Mouse (Mus musculus) testis, adult 2 months (tissue): ENCODE measurements around the gene Slc22a16. TPM values are rescaled to one million over a fixed set of nuclear protein-coding genes. Genes with fewer than 3 reads are reported as not detected.
"Not testable (repeated sequence)": the region's sequence is repeated elsewhere in the genome, so short reads cannot be mapped to it uniquely, and the experiment has no call there.

Experiments used
- H3K27ac ChIP-seq: fragments of 200-500 bp; 2 replicates; pipeline ENCODE4 v1.5.1; 2012; ENCODE audit warnings: low read depth, low read length; ENCODE audit not compliant: control insufficient read depth, insufficient read depth
- H3K27me3 ChIP-seq: fragments of 200-500 bp; 2 replicates; pipeline ENCODE4 v1.6.1; 2012; ENCODE audit warnings: mild to moderate bottlenecking, low read length, moderate library complexity; ENCODE audit not compliant: control insufficient read depth, insufficient read depth
- H3K36me3 ChIP-seq: fragments of 200-500 bp; 2 replicates; pipeline ENCODE4 v1.6.1; 2012; ENCODE audit warnings: mild to moderate bottlenecking, low read length; ENCODE audit not compliant: control insufficient read depth, insufficient read depth
- H3K4me1 ChIP-seq: fragments of 200-500 bp; 2 replicates; pipeline ENCODE4 v1.6.1; 2012; ENCODE audit warnings: low read length; ENCODE audit not compliant: control insufficient read depth, insufficient read depth
- H3K4me3 ChIP-seq: fragments of 200-500 bp; 2 replicates; pipeline ENCODE4 v1.5.1; 2012; ENCODE audit warnings: low read depth, mild to moderate bottlenecking, low read length, moderate library complexity, mixed read lengths; ENCODE audit not compliant: control insufficient read depth
- CTCF ChIP-seq: fragments of 200-500 bp; IDR thresholded peaks from 2 replicates; pipeline ENCODE4 v1.5.1; 2012; ENCODE audit warnings: low read depth, mild to moderate bottlenecking, inconsistent platforms, low read length, moderate library complexity; ENCODE audit not compliant: control insufficient read depth, insufficient read depth, insufficient replicate concordance
- POLR2A ChIP-seq: fragments of 200-500 bp; IDR thresholded peaks from 2 replicates; pipeline ENCODE4 v1.6.1; 2012; ENCODE audit warnings: low read depth, mild to moderate bottlenecking, inconsistent platforms, low read length, moderate library complexity; ENCODE audit not compliant: control insufficient read depth
- polyA plus RNA-seq: library from polyadenylated mRNA; depleted of rRNA; stranded (reverse); fragments of >200 nt; gene quantifications from 2 replicates; pipeline ENCODE4 v1.2.3, GENCODE M21; 2012

Gene Slc22a16
- polyA plus RNA-seq, 1 experiment = 172 TPM

- no peaks in the 10 kb centered on the region for H3K36me3 ChIP-seq
- no peaks in the 10 kb centered on the region for H3K27me3 ChIP-seq
- no peak overlapping the region for H3K4me3 ChIP-seq
- H3K4me1 ChIP-seq = peaks cover 3% of the 10 kb centered on the region
- no peak overlapping the region for H3K27ac ChIP-seq
- TF ChIP-seq POLR2A (no peak), CTCF (no peak)
These were observed 18.3 kb upstream of the Slc22a16 start for GRCm38 (mm10) chr10:40551801-40552200.

DNA sequence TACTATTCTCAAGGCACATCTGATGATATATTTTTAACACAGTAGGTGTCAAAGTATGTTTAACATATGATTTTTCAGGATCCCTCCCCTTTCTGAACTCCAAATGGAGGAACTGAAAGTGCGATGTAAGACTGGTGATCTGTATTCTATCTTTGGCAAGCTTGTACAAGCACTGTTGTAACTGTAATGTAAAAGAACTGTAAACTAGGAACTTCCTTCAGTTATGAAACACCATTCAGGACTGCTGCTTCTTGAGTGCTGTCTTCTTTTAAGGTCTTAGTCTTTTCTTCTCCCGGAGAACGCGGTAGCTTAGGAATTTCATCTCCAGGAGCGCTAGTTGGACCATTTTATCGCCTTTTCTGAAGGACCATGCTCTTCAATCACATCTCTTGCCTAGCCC is 4.4 kb upstream of the Slc22a16 start:
- not testable (repeated sequence) for H3K27me3 ChIP-seq, H3K4me3 ChIP-seq, H3K4me1 ChIP-seq, H3K36me3 ChIP-seq, H3K27ac ChIP-seq

DNA sequence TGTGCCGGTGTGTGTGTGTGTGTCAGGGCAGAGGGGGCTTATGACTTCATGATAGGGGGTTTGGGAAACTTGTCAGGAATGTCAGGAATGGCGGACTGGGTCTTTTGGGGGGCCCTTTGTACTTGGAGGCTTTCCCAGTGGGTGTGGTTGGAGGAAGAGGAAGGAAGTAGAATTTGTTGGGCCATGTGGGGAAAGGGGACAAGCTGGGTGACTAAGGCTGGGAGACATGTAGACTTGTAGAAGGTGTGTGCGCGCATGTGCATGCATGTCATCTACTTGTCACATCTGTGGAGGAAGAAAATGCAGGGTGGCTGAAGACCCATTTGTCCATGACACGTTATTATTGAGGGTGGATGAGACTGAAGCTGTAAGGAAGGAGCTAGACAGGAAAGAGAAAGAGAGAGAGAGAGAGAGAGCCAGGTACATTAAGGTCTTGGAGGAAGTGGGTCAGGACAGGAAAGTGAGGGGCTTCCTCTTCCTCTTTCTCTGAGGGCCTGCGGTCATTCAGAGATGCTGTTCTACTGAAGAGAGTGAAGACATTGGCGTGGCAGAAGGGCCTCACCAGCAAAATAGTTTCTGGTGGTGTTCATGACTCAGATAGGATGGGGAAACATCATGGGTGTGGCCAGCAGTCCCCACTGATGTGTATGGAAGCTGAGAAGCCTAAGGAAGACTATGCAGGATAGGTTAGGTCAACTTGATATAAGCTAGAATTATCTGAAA is 5.9 kb downstream of the Slc22a16 start:
- H3K27me3 ChIP-seq = no peaks in the 10 kb centered on the region
- TF ChIP-seq CTCF (no peak), POLR2A (no peak)
- no peaks in the 10 kb centered on the region for H3K4me1 ChIP-seq
- H3K36me3 ChIP-seq = no peaks in the 10 kb centered on the region
- no peak overlapping the region for H3K4me3 ChIP-seq
- H3K27ac ChIP-seq = no peak overlapping the region

DNA sequence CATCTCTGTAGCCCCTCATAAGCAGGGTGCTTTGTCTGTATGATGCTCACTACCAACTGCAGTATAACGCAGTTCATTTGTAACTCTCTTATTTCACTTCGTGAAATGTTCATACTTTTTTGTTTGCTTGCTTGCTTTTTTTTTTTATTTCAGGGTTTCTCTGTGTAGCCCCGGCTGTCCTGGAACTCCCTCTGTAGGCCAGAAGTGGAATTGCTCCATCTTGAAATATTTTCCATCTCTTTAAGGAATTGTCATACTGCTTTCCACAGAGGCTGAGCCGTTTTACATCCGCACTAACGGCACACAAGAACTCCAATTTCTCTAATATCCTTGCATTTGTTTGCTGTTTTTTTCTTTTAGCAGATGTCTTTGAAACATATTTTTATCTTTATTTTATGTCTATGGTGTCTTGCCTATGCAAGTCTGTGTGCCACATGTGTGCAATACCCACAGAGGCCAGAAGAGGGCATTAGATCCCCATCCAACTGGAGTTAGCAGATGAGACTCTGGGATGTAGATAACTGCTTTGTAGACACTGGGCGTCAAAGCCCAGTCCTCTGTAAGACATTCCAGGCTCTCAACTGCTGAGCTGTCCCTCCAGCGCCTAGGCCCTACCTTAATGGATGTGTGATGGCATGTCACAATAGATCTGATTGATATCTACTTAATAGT is 13.6 kb downstream of the Slc22a16 start:
- Histone ChIP-seq H3K27me3 (no peaks in the 10 kb centered on the region), H3K27ac (no peak overlapping the region), H3K4me3 (no peak overlapping the region), H3K36me3 (no peaks in the 10 kb centered on the region; the same call in 1 of the 2 replicates), H3K4me1 (no peaks in the 10 kb centered on the region)
- TF ChIP-seq CTCF (peak; percentile 28; the same call in 1 of the 2 replicates), POLR2A (no peak)

DNA sequence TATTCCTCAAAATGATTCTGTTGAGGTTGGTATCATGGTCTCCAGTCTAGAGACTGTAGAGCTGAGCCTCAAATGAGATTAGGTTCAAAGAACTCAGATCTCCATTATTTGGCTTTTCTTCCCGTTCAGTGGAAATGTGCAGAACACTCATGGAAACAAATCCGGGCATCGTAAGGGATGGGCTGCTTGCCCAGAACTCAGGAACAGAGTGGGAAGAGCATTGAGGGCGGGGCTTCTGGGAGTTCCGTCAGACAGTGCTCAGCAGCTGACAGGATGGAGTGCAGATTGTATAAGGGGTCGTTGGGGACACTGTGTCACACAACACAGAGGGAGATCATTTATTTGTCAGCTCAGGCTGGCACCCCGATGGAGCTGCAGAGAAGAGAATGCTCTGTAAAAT is 22.1 kb downstream of the Slc22a16 start:
- Histone ChIP-seq H3K4me3 (no peak overlapping the region), H3K27ac (no peak overlapping the region), H3K36me3 (no peaks in the 10 kb centered on the region), H3K4me1 (no peaks in the 10 kb centered on the region), H3K27me3 (no peaks in the 10 kb centered on the region)
- TF ChIP-seq POLR2A (no peak), CTCF (no peak)

GRCm38 (mm10) chr10:40597177-40597576 is 27.0 kb downstream of the Slc22a16 start:
- Histone ChIP-seq H3K4me3 (no peak overlapping the region), H3K27ac (no peak overlapping the region), H3K36me3 (no peaks in the 10 kb centered on the region), H3K4me1 (no peaks in the 10 kb centered on the region), H3K27me3 (no peaks in the 10 kb centered on the region)
- no peak for TF ChIP-seq POLR2A
- TF ChIP-seq CTCF = no peak

DNA sequence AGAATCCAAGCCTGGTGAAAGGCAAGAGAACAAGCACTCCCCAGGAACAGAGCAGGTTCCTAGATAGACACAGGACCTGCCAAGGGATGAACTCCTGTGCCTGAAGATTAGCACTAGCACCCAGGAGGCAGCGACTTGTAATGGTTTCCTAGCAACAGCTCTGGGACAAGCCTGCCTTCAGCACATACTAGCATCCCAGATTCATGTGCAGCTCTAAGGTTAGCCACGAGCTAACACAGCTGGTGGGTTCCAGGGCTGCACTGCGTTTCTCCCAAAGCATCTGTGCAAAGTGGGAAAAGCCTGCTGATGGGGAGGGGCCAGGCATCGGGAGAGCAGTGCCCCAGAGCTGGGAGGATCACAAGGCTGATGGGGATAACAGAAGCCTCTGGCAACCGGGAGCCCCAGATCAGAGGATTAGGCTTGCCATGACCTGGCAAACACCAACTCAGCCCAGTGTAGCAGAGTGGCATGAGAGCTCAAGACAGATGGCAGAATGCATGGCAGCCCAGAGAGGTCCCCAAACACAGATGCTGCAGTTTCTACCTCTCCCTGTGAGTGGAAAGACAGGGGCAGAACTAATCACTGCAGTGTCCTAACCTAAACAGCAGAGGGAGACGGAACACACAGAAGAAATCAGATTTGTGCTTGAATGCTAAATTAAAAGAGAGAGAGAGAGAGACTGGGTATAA is 34.7 kb downstream of the Slc22a16 start:
- Histone ChIP-seq H3K36me3 (no peaks in the 10 kb centered on the region), H3K4me1 (no peaks in the 10 kb centered on the region), H3K4me3 (no peak overlapping the region), H3K27ac (no peak overlapping the region), H3K27me3 (no peaks in the 10 kb centered on the region)
- TF ChIP-seq POLR2A (no peak), CTCF (no peak)

- H3K4me3 ChIP-seq = no peak overlapping the region
- H3K36me3 ChIP-seq = no peaks in the 10 kb centered on the region
- H3K4me1 ChIP-seq = no peaks in the 10 kb centered on the region
- no peaks in the 10 kb centered on the region for H3K27me3 ChIP-seq
- no peak overlapping the region for H3K27ac ChIP-seq
- TF ChIP-seq POLR2A = no peak
- TF ChIP-seq CTCF = no peak
These were observed 47.8 kb downstream of the Slc22a16 start for GRCm38 (mm10) chr10:40617973-40618372.
